Mouse (Mus musculus) limb, embryonic 11.5 days (tissue): ENCODE data around the gene Mbtd1. TPM values are rescaled to one million over a fixed set of nuclear protein-coding genes. Genes with fewer than 3 reads are reported as not detected.

Experiments used
- ATAC-seq: fragments of 200-750 bp; cut with Nextera tagmentation; 2 replicates; pipeline ENCODE4 v1.8.0; 2017; ENCODE audit warnings: low read depth; ENCODE audit not compliant: insufficient number of reproducible peaks, low FRiP score, low TSS enrichment
- DNase-seq: peaks from one replicate; pipeline ENCODE4 v3.0.0-alpha.2; 2015; ENCODE audit warnings: low spot score
- H3K27ac ChIP-seq: fragments of 300-500 bp; sonication (generic); replicated peaks from 2 replicates; pipeline ENCODE4 v1.5.1; 2014; ENCODE audit warnings: low read depth, mild to moderate bottlenecking, low read length
- H3K27me3 ChIP-seq: fragments of 300-500 bp; sonication (generic); 2 replicates; pipeline ENCODE4 v1.6.1; 2014; ENCODE audit warnings: mild to moderate bottlenecking, low read length, mixed read lengths; ENCODE audit not compliant: control insufficient read depth, insufficient read depth
- H3K36me3 ChIP-seq: fragments of 300-500 bp; sonication (generic); 2 replicates; pipeline ENCODE4 v1.6.1; 2014; ENCODE audit warnings: mild to moderate bottlenecking, low read length, moderate library complexity, mixed read lengths; ENCODE audit not compliant: control insufficient read depth, insufficient read depth
- H3K4me1 ChIP-seq: fragments of 300-500 bp; sonication (generic); 2 replicates; pipeline ENCODE4 v1.6.1; 2014; ENCODE audit warnings: low read length, mixed read lengths; ENCODE audit not compliant: control insufficient read depth, insufficient read depth
- H3K4me2 ChIP-seq: fragments of 300-500 bp; sonication (generic); 2 replicates; pipeline ENCODE4 v1.6.1; 2014; ENCODE audit warnings: low read depth, mild to moderate bottlenecking, moderate library complexity; ENCODE audit not compliant: severe bottlenecking
- H3K4me3 ChIP-seq: fragments of 300-500 bp; sonication (generic); 2 replicates; pipeline ENCODE4 v1.5.1; 2014; ENCODE audit warnings: low read depth, low read length
- H3K9ac ChIP-seq: fragments of 300-500 bp; sonication (generic); 2 replicates; pipeline ENCODE4 v1.6.1; 2014; ENCODE audit warnings: mild to moderate bottlenecking, low read length
- H3K9me3 ChIP-seq: fragments of 300-500 bp; sonication (generic); 2 replicates; pipeline ENCODE4 v1.6.1; 2016; ENCODE audit warnings: low read length; ENCODE audit not compliant: control insufficient read depth
- WGBS: fragments of 180-500 bp; shearing (Covaris S2); extraction: QIAGEN DNeasy Blood & Tissue Kit; methylation state at CpG from one replicate; pipeline ENCODE4 v1.1.7; 2014; 5-methylcytosine and 5-hydroxymethylcytosine counted together
- polyA plus RNA-seq: library from polyadenylated mRNA; unstranded; fragments of >200 nt; fragmentation: Nextera tagmentation; extraction: Ambion mirVana; gene quantifications from 2 replicates; pipeline ENCODE4 v1.2.1, GENCODE M21; 2014

Mbtd1 gene
- polyA plus RNA-seq, result 30.3 and 34.5 TPM in 2 replicates

DNA sequence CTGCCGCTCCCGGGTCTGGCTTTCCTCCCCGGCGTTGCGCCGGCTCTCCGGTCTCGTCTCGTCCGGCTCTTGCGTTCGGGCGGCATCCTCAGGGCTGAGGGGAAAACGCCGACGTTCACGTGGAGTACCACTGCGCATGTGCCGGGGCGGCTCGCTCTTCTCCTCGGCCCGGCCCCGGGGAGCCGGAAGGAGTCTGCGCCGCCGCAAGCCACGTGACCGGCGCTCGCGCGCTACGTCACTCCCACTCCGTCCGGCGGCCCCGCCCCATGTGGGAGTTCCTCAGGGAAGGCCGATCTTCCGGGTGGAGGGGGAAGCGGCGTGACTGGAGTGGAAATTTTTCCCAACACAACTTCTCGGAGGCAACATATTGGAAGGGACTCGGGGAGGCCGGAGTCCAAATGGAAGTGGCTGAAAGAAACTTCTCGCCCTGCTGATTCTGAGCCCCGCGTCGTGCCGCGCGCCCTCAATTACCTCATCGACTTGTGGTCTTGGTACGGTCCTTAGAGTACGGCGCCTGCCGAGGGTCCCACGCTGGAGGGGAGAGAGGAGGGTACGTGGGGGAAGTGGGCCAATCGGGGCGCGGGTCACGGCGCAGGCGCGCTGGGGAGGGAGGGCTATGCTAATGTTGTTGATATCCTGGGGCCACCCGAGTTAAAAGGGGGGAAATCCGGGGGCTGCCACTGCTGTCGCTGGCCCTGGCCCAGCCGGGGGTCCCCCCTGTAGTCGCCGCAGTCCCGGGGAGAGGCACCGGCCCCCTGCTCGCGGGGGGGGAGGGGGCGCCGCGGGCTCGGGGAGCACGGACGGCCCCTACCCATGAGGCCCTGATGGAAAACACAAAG lies at the start of gene Mbtd1, which contains the start of gene Utp18:
TSS of gene Mbtd1 (plus strand) at position 281 of the 839 bp plus-strand sequence.
TSS of gene Utp18 (minus strand) at position 195 of the 839 bp plus-strand sequence.
- peak within 1 kb of the TSS; percentile 65 for H3K4me2 ChIP-seq
- WGBS, result under 1% methylated on average over 71 of the region's 83 CpGs

GRCm38 (mm10) chr11:93847342-93847741 lies 38.3 kb upstream of the Mbtd1 start:
- no peaks in the 10 kb centered on the region for H3K9me3 ChIP-seq
- H3K4me1 ChIP-seq, result no peaks in the 10 kb centered on the region
- DNase-seq (no peak), ATAC-seq (no peak)
- no peaks in the 10 kb centered on the region for H3K27me3 ChIP-seq
- H3K36me3 ChIP-seq, result no peaks in the 10 kb centered on the region
- H3K4me3 ChIP-seq, result no peak overlapping the region
- H3K27ac ChIP-seq, result no peak overlapping the region
- no peak overlapping the region for H3K9ac ChIP-seq
- H3K4me2 ChIP-seq, result no peak overlapping the region
- 27% methylated on average over 2 of the region's 2 CpGs for WGBS

More for the DNA sequence above, at the start of gene Mbtd1, which contains the start of gene Utp18:
- Histone ChIP-seq H3K4me3 (peak within 1 kb of the TSS; percentile 94), H3K4me1 (no peaks in the 10 kb centered on the region), H3K9ac (peak within 1 kb of the TSS; percentile 91), H3K27ac (peak within 1 kb of the TSS; percentile 87), H3K27me3 (no peaks in the 10 kb centered on the region), H3K36me3 (no peaks in the 10 kb centered on the region), H3K9me3 (no peaks in the 10 kb centered on the region)
- ATAC-seq (peak; percentile 98), DNase-seq (peak; percentile 98)

DNA sequence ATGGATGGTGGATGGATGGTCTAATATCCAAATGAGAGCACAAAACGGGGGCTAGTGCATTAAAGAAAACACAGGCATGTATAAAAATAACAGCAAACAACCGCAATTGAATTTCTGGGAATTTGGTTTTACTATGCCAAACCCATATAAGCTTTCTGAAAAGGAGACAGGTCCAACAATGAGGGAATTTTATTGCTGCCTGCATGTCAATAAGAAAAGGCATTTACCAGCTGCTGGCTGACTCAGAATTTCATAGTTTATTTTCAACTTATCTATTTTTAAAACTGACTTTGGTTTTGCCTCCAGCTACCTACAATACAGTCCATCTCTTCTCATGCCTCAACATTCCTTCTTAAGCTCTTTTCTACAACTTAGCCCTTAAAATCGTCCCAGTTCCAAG lies 33.1 kb upstream of the Mbtd1 start:
- Histone ChIP-seq H3K27me3 (no peaks in the 10 kb centered on the region), H3K4me1 (no peaks in the 10 kb centered on the region), H3K27ac (no peak overlapping the region), H3K4me2 (no peak overlapping the region), H3K4me3 (no peak overlapping the region), H3K36me3 (no peaks in the 10 kb centered on the region), H3K9me3 (no peaks in the 10 kb centered on the region), H3K9ac (no peak overlapping the region)
- no peak for ATAC-seq
- WGBS, result 79% methylated on average over 3 of the region's 3 CpGs
- DNase-seq, result no peak

DNA sequence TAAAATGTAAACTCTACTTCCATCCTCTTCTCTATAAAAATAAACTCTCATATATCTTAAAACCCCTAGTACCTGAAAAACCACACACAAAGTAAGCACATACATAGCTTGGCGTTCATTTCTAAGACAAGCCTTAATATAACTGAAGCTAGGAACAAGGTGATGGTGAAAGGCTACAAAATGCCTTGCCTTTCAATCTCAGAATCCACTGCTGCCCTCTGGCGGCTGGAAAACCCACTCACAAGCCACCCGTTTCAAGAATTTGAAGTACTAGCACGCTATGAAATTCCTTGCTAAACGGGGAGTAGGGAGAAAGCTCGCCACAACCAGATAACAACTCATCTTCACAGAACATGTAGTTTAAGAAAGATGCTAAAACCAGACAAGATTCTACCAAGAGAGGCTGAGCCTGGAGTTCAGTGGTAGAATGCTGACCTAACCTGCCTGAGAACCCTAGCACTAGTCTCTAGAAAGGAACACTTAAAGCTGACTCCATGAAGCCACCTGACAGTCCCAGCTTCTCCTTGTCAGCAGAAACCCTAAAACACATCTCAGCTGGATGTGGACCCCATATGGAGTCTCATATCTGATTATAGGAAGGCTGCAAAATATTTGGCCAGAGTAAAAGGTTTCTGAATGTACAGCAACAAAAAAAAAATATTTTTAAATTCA lies 29.2 kb upstream of the Mbtd1 start:
- Histone ChIP-seq H3K4me2 (no peak overlapping the region), H3K27ac (no peak overlapping the region), H3K4me3 (no peak overlapping the region), H3K4me1 (no peaks in the 10 kb centered on the region), H3K9ac (no peak overlapping the region), H3K9me3 (no peaks in the 10 kb centered on the region), H3K27me3 (no peaks in the 10 kb centered on the region), H3K36me3 (peaks cover 2% of the 10 kb centered on the region; the same call in 1 of the 2 replicates)
- ATAC-seq (no peak), DNase-seq (peak; percentile 87)
- 9% methylated on average over 6 of the region's 6 CpGs for WGBS

GRCm38 (mm10) chr11:93860540-93861172 lies 25.0 kb upstream of the Mbtd1 start:
- Histone ChIP-seq H3K4me2 (no peak overlapping the region), H3K27me3 (no peaks in the 10 kb centered on the region), H3K4me3 (no peak overlapping the region), H3K9me3 (no peaks in the 10 kb centered on the region), H3K9ac (no peak overlapping the region), H3K4me1 (no peaks in the 10 kb centered on the region), H3K27ac (no peak overlapping the region), H3K36me3 (peaks cover 5% of the 10 kb centered on the region; the same call in 1 of the 2 replicates)
- no peak for ATAC-seq
- WGBS, result 91% methylated on average over 1 of the region's 1 CpGs
- DNase-seq, result no peak

- Histone ChIP-seq H3K27me3 (no peaks in the 10 kb centered on the region), H3K9me3 (no peaks in the 10 kb centered on the region), H3K27ac (no peak overlapping the region), H3K9ac (no peak overlapping the region), H3K4me2 (no peak overlapping the region), H3K4me1 (no peaks in the 10 kb centered on the region), H3K4me3 (no peak overlapping the region), H3K36me3 (peaks cover 8% of the 10 kb centered on the region)
- 92% methylated on average over 2 of the region's 2 CpGs for WGBS
- ATAC-seq (no peak), DNase-seq (no peak)
Observed at GRCm38 (mm10) chr11:93861193-93861592, 24.5 kb upstream of the Mbtd1 start.

- DNase-seq, result no peak
- Histone ChIP-seq H3K9ac (no peak overlapping the region), H3K27ac (no peak overlapping the region), H3K4me3 (no peak overlapping the region), H3K36me3 (peaks cover 17% of the 10 kb centered on the region), H3K9me3 (no peaks in the 10 kb centered on the region), H3K4me1 (no peaks in the 10 kb centered on the region), H3K27me3 (no peaks in the 10 kb centered on the region), H3K4me2 (no peak overlapping the region)
- ATAC-seq, result no peak
- 96% methylated on average over 4 of the region's 4 CpGs for WGBS
Observed at GRCm38 (mm10) chr11:93862045-93862623, 23.5 kb upstream of the Mbtd1 start.

GRCm38 (mm10) chr11:93862638-93863037 lies 23.0 kb upstream of the Mbtd1 start:
- Histone ChIP-seq H3K4me2 (no peak overlapping the region), H3K9ac (no peak overlapping the region), H3K9me3 (no peaks in the 10 kb centered on the region), H3K4me1 (no peaks in the 10 kb centered on the region), H3K4me3 (no peak overlapping the region), H3K36me3 (peaks cover 19% of the 10 kb centered on the region), H3K27me3 (no peaks in the 10 kb centered on the region), H3K27ac (no peak overlapping the region)
- 94% methylated on average over 1 of the region's 1 CpGs for WGBS
- DNase-seq, result no peak
- ATAC-seq, result no peak
